Mouse (Mus musculus) myocyte (in vitro differentiated cells): Measurements from ENCODE around the gene Cuedc2.

ENCODE experiments used
- CEBPB ChIP-seq: IDR thresholded peaks from 2 replicates; pipeline ENCODE4 v1.6.1; 2011; ENCODE audit warnings: mild to moderate bottlenecking, moderate library complexity; ENCODE audit not compliant: poor library complexity, insufficient read depth, severe bottlenecking
- E2F4 ChIP-seq: IDR thresholded peaks from one replicate; pipeline ENCODE4 v1.6.1; 2011; ENCODE audit warnings: mild to moderate bottlenecking, control low read depth, moderate library complexity; ENCODE audit not compliant: insufficient read depth
- USF1 ChIP-seq: IDR thresholded peaks from one replicate; pipeline ENCODE4 v1.6.1; 2011; ENCODE audit warnings: low read depth, mild to moderate bottlenecking, control low read depth, moderate library complexity

DNA sequence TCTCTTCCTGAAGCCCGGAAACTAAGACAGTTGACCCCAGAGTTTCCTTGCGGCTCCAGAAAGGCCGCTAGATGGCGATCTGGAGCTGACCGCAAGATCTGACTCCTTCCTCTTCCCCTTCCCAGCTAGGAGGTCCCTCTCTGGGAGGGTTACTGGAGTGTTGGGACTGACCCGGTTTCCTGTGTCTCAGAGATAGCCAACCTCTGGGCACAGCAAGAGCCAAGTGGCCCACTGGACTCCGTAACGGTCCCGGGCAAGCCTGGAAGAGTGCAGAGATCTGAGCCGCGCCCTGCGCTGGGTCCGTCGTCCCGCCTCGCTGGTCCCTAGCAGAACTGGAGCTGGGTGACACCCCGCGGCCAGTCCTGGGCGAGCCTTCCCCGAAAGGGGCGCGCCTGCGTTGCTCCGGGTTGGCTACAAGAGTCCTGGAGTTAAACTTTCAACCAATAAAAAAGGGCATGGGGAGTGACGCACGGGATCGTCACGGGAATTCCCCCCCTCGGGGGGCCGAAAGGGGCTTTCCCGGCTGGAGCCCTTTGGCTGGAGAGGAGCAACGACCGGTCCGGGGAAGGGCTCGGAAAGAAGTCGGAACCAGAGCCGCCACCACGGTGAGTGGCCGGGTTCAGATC lies 34.2 kb downstream of the Cuedc2 start, which contains the start of gene Nfkb2:
- TF ChIP-seq USF1 = no peak
- TF ChIP-seq E2F4 = no peak
- no peak for TF ChIP-seq CEBPB
